Mouse (Mus musculus) hindbrain, embryonic 13.5 days (tissue): Measurements from ENCODE around the gene Mst1. TPM values are rescaled to one million over a fixed set of nuclear protein-coding genes. Genes with fewer than 3 reads are reported as not detected.

Experiments used
- ATAC-seq: fragments of 200-750 bp; cut with Nextera tagmentation; 2 replicates; pipeline ENCODE4 v1.8.0; 2017; ENCODE audit warnings: moderate TSS enrichment; ENCODE audit not compliant: low FRiP score
- H3K27ac ChIP-seq: fragments of 300-500 bp; sonication (generic); 2 replicates; pipeline ENCODE4 v1.5.1; 2015; ENCODE audit warnings: inconsistent platforms, mild to moderate bottlenecking, moderate library complexity
- H3K27me3 ChIP-seq: fragments of 300-500 bp; sonication (generic); 2 replicates; pipeline ENCODE4 v1.6.1; 2015; ENCODE audit warnings: mild to moderate bottlenecking, inconsistent platforms
- H3K36me3 ChIP-seq: fragments of 300-500 bp; sonication (generic); 2 replicates; pipeline ENCODE4 v1.6.1; 2015; ENCODE audit warnings: mild to moderate bottlenecking, inconsistent platforms
- H3K4me1 ChIP-seq: fragments of 300-500 bp; sonication (generic); replicated peaks from 2 replicates; pipeline ENCODE4 v1.6.1; 2015; ENCODE audit warnings: inconsistent platforms
- H3K4me2 ChIP-seq: fragments of 300-500 bp; sonication (generic); 2 replicates; pipeline ENCODE4 v1.6.1; 2015; ENCODE audit warnings: inconsistent platforms, mild to moderate bottlenecking, moderate library complexity
- H3K4me3 ChIP-seq: fragments of 300-500 bp; sonication (generic); 2 replicates; pipeline ENCODE4 v1.5.1; 2015; ENCODE audit warnings: mild to moderate bottlenecking, inconsistent platforms
- H3K9ac ChIP-seq: fragments of 300-500 bp; sonication (generic); 2 replicates; pipeline ENCODE4 v1.6.1; 2015; ENCODE audit warnings: mild to moderate bottlenecking, inconsistent platforms
- H3K9me3 ChIP-seq: fragments of 300-500 bp; sonication (generic); 2 replicates; pipeline ENCODE4 v1.6.1; 2016; ENCODE audit warnings: inconsistent platforms
- WGBS: fragments of 180-500 bp; shearing (Covaris S2); methylation state at CpG from one replicate; pipeline ENCODE4 v1.1.7; 2015; 5-methylcytosine and 5-hydroxymethylcytosine counted together
- polyA plus RNA-seq: library from polyadenylated mRNA; unstranded; fragments of >200 nt; fragmentation: Nextera tagmentation; extraction: Ambion mirVana; gene quantifications from 2 replicates; pipeline ENCODE4 v1.2.1, GENCODE M21; 2015

Mst1 gene
- polyA plus RNA-seq, 1 experiment from 2014 or later = not detected

DNA sequence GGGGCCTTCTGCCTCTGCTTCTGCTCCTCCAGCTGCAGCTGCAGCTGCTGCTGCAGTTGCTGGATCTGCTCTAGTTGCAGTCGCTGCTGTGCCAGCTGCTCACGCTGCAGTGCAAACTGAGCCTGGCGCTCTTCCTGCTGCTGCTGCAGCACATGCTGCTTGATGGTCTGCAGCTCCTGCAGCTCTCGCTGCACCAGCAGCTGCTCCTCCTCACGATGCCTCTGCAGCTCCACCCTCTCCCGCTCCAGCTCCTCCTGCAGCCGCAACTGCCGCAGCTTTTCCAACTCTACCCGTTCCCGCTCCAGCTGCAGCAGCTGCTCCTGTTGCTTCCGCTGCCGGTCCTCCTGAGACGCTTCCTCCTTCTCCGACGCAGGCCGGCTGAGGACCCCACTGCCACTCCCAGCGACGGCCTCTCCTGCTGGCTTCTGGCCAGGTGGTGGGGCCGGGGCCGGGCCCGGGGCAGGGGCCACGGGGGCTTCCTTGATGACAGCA lies 30.9 kb downstream of the Mst1 start:
- Histone ChIP-seq H3K9me3 (no peaks in the 10 kb centered on the region), H3K4me3 (peak overlapping the region; percentile 7; the same call in 1 of the 2 replicates), H3K27me3 (no peaks in the 10 kb centered on the region), H3K27ac (peak overlapping the region; percentile 52; the same call in 1 of the 2 replicates), H3K36me3 (peaks cover 88% of the 10 kb centered on the region), H3K9ac (peak overlapping the region; percentile 49; the same call in 1 of the 2 replicates), H3K4me1 (peaks cover 11% of the 10 kb centered on the region), H3K4me2 (peak overlapping the region; percentile 38)
- WGBS = 17% methylated on average over 22 of the region's 22 CpGs
- ATAC-seq = no peak

DNA sequence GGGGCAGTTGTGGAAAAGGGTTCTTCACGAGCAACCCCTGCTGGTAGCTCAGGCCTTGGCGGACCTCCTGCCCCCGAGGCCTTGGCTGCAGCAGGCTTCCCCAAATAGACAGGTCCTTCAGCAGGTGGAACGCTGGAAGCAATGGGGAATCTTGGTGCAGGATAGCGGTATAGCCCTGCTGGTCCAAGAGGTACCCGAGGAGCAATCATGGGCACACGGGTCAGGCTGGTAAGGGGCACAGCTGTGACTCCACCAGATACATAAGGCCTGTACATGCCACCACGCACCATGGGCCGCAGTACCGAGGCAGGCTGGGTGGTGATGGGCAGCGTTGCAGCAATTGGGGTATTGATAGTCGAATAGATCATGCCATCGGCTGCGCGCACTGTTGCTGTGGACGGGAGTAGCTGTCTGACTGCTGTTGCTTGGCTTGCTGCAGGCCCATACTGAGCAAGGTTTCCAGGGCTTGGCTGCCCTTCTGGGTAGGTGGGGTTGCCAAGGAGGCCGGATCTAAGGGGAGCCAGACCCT lies 31.4 kb downstream of the Mst1 start:
- WGBS = 73% methylated on average over 17 of the region's 17 CpGs
- H3K9ac ChIP-seq = peak overlapping the region; percentile 49
- H3K36me3 ChIP-seq = peaks cover 88% of the 10 kb centered on the region
- H3K4me2 ChIP-seq = peak overlapping the region; percentile 38
- no peak for ATAC-seq
- H3K4me3 ChIP-seq = peak overlapping the region; percentile 7; the same call in 1 of the 2 replicates
- peaks cover 11% of the 10 kb centered on the region for H3K4me1 ChIP-seq
- H3K9me3 ChIP-seq = no peaks in the 10 kb centered on the region
- H3K27me3 ChIP-seq = no peaks in the 10 kb centered on the region
- peak overlapping the region; percentile 52; the same call in 1 of the 2 replicates for H3K27ac ChIP-seq

DNA sequence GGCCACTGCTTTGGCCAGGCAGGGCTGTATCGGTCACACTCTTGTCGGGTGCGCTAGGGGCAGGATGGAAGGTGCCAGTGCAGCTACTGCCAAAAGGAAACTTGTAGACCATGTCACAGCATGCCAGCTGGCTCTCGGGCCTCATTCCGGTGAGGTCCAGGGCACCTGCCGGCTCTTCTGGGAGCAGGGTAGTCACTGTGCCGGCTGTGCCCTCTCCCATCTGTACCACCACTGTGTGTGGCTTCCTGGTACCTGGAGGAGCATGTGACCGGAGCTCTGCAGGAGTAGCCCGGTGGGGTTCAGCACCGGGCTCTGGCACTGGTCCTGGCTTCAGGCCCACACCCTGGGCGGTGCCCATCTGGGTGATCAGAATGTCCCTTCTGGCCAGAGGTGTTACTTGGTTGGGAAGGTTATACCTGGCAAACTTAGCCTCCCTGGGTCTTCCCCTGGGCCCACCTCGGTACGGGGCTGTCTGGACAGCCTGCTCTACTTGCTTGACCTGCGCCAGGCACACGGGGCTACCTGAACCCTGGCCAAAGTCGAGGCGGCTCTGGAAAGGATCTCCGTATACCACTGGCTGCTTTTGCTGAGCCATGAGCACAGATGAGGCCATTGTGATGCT lies 32.6 kb downstream of the Mst1 start:
- ATAC-seq = no peak
- no peak overlapping the region for H3K9ac ChIP-seq
- H3K4me2 ChIP-seq = no peak overlapping the region
- H3K9me3 ChIP-seq = no peaks in the 10 kb centered on the region
- no peak overlapping the region for H3K4me3 ChIP-seq
- WGBS = 95% methylated on average over 18 of the region's 18 CpGs
- H3K4me1 ChIP-seq = peaks cover 11% of the 10 kb centered on the region
- H3K27ac ChIP-seq = no peak overlapping the region
- no peaks in the 10 kb centered on the region for H3K27me3 ChIP-seq
- H3K36me3 ChIP-seq = peaks cover 85% of the 10 kb centered on the region

DNA sequence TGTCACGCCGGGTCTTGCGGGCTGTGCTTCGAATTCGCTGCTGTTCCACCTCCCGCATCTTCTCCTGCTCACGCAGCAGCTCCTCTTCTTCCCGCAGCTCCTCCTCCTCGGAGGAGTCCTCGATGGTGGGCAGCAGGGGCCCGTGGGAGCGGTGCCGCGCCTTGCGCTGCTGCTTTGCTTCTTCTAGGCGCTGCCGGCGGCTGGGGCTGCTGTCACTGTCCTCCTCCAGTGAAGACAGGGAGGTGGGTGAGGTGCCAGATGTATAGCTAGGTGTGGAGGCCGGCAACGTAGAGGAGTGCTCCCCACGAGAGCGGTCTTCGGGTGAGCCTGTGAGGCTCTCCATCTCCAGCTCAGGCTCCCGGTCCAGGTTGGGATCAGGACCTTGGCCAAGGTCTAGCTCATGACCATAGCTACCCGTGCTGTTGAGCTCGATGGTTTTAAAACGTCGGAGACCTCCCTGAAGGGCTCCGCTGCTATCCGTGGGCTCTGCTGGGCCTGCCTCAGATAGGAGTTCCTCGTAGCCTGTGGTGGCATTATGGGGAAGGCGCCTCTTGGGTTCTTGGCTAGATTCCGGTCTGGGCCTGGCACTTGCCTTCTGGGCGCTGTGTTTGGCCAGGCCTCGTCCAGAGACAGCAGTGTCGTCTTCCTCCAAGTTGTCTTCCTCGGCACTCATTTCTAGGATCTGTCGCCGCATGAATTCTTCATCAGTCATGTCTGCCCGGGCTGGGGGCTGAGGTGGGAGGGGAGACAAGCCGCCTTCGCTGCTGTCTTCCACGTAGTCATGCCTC lies 35.2 kb downstream of the Mst1 start:
- Histone ChIP-seq H3K4me3 (no peak overlapping the region), H3K9me3 (no peaks in the 10 kb centered on the region), H3K9ac (no peak overlapping the region), H3K4me1 (peaks cover 11% of the 10 kb centered on the region), H3K27ac (no peak overlapping the region), H3K27me3 (no peaks in the 10 kb centered on the region), H3K4me2 (no peak overlapping the region), H3K36me3 (peaks cover 70% of the 10 kb centered on the region)
- WGBS = 75% methylated on average over 43 of the region's 43 CpGs
- ATAC-seq = no peak

DNA sequence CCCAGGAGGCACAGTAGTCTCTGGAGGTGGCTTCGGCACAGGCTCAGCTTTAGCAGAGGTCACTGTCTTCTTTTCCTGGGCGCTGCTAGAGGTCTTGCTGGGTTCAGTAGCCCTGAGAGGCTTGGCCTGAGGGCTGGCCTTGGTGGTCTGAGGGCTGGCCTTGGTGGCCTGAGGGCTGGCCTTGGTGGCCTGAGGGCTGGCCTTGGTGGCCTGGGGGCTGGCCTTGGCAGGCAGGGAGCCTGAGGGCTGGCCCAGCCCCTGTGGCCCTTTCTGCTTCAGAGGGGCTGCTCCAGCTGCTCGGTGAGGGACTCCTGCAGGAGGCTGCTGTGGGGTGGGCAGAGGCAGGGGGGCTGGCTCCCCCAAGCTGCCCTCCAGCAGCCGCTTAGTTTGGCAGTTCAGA lies 36.9 kb downstream of the Mst1 start:
- Histone ChIP-seq H3K4me1 (no peaks in the 10 kb centered on the region), H3K4me2 (no peak overlapping the region), H3K27ac (no peak overlapping the region), H3K36me3 (peaks cover 60% of the 10 kb centered on the region), H3K27me3 (no peaks in the 10 kb centered on the region), H3K9ac (no peak overlapping the region), H3K9me3 (no peaks in the 10 kb centered on the region), H3K4me3 (no peak overlapping the region)
- ATAC-seq = no peak
- 50% methylated on average over 4 of the region's 4 CpGs for WGBS

DNA sequence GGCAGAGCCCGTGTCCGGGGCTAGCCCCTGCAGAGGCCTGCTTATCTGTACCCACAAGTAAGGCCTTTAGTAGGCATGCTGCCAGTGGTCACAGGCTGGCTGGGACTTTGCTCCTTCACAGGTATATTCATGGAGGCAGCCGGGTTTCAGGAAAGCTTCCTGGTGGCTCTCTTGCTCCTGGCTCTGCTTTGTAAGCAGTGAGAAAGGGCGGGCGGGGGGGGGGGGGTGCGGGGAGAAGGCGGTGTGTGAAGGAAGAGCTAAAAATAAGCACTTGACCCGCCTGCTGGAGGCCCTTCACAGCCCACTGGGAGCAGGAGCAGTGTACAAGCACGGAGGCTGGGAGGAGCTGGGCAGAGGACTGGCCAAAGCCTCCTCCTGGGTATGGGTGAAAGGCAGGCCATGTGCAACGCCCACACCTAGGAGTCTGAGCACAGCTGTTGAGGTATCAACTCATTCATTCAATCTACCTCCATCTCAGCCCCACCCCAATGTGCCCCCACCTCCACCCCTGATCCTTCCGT lies 39.7 kb downstream of the Mst1 start:
- no peak overlapping the region for H3K9ac ChIP-seq
- no peak for ATAC-seq
- H3K4me1 ChIP-seq = no peaks in the 10 kb centered on the region

DNA sequence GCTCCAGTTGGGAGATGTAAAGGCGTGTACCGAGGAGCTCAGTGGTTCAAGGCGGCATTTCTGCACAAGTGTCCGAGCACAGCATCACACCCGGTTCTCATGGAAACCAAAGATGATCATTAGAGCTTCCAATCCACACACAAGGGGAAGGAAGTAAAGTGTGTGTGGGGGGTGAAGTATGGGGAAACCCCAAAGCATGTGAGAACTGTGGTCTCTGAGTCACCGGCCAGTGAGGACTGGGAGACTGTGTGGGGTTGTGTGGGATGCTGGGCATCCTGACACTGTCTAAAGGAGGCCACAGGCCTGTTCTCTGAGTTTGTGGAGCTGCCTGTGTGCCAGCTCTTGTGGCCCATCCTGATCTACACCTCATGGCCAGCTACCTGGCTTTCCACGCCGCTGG lies 40.4 kb downstream of the Mst1 start:
- Histone ChIP-seq H3K4me2 (no peak overlapping the region), H3K9me3 (no peaks in the 10 kb centered on the region), H3K9ac (no peak overlapping the region), H3K36me3 (peaks cover 47% of the 10 kb centered on the region), H3K27me3 (no peaks in the 10 kb centered on the region), H3K4me3 (no peak overlapping the region), H3K4me1 (no peaks in the 10 kb centered on the region), H3K27ac (no peak overlapping the region)
- ATAC-seq = no peak
- WGBS = 93% methylated on average over 8 of the region's 8 CpGs

More for the DNA sequence above, 39.7 kb downstream of the Mst1 start:
- Histone ChIP-seq H3K4me3 (no peak overlapping the region), H3K9me3 (no peaks in the 10 kb centered on the region), H3K27me3 (no peaks in the 10 kb centered on the region), H3K36me3 (peaks cover 48% of the 10 kb centered on the region), H3K27ac (no peak overlapping the region), H3K4me2 (no peak overlapping the region)
- WGBS = 85% methylated on average over 6 of the region's 11 CpGs

DNA sequence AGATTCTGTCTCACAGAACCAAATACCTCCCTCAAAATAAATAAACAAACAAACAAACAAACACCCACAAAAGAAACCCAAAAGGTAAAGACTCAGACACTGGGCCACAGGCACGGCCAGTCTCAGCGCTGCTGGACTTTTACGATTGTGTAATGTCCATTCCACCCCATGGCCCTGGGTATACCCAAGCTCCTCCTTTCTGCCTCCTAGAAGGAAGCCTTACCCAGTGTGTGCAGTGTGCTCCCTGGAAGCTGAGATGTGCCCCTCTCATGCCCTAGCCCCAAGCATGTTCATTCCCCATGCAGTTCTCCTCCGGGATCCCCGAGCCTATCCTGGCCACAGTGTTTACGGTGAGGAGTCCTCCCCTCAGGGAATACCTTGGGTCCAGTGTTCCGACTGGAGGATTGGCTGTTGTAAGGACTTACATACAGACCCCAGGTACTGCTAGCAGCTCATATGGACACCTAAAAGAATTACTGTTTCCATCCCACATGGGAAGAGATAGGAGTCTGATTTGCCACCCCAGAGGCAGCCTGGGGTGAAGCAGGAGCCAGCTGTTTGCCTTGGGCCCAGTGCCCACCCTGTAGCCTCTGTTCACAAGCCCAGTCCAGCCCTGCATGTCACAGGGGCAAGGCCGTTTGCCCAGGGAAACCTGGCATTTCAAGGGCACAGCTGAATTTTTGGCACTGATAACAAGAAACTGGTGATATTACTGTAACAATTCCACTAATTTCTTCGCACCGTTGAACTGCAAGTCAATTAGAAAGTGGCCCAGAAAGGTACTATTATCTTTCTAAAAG lies 41.1 kb downstream of the Mst1 start:
- Histone ChIP-seq H3K27ac (no peak overlapping the region), H3K36me3 (peaks cover 47% of the 10 kb centered on the region), H3K4me3 (no peak overlapping the region), H3K27me3 (no peaks in the 10 kb centered on the region), H3K9ac (no peak overlapping the region), H3K4me2 (no peak overlapping the region), H3K4me1 (no peaks in the 10 kb centered on the region), H3K9me3 (no peaks in the 10 kb centered on the region)
- WGBS = 91% methylated on average over 10 of the region's 10 CpGs
- ATAC-seq = no peak

DNA sequence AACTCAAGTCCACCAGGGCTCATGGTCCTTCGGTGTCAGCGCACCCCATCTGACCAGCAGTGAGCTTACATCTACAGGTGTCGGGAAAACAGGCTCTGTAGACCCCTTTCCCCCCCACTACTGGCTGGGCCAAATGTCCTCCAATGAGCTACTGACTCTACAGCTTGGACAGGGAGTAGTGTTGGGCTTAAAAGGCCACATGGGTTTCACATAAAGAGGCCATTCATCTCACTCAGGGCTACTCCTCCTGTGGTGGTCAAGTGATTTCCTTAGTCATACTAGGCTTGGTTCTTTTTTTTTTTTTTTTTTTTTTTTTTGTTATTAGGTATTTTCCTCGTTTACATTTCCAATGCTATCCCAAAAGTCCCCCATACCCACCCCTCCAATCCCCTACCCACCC lies 43.7 kb downstream of the Mst1 start:
- Histone ChIP-seq H3K9ac (no peak overlapping the region), H3K27me3 (no peaks in the 10 kb centered on the region), H3K4me2 (no peak overlapping the region), H3K4me3 (no peak overlapping the region), H3K36me3 (peaks cover 44% of the 10 kb centered on the region), H3K9me3 (no peaks in the 10 kb centered on the region), H3K27ac (no peak overlapping the region), H3K4me1 (no peaks in the 10 kb centered on the region)
- WGBS = 92% methylated on average over 3 of the region's 4 CpGs
- no peak for ATAC-seq

DNA sequence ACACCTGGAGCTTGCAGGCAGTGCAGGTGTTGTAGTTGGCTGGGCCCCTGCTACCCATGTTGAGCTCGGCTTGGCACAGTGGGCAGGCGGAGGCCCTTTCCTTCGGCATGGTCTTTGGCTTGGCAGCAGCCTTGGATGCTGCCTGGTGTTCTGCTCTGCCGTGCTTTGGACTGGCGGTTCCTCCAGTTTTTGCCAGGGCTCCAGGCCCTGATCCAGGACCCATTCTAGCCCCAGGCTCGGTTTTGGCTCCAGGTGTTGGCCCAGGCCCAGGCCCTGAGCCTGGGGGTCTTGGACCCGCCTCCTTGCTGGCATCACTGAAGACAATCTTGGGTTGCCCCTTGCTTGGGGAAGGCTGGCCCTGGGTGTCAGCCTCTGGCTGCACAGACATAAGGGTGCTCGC lies 45.5 kb downstream of the Mst1 start:
- no peak overlapping the region for H3K4me3 ChIP-seq
- no peaks in the 10 kb centered on the region for H3K4me1 ChIP-seq
- 90% methylated on average over 8 of the region's 8 CpGs for WGBS
- no peaks in the 10 kb centered on the region for H3K27me3 ChIP-seq
- H3K9ac ChIP-seq = no peak overlapping the region
- no peaks in the 10 kb centered on the region for H3K9me3 ChIP-seq
- no peak for ATAC-seq
- peaks cover 51% of the 10 kb centered on the region for H3K36me3 ChIP-seq
- H3K4me2 ChIP-seq = no peak overlapping the region
- no peak overlapping the region for H3K27ac ChIP-seq

DNA sequence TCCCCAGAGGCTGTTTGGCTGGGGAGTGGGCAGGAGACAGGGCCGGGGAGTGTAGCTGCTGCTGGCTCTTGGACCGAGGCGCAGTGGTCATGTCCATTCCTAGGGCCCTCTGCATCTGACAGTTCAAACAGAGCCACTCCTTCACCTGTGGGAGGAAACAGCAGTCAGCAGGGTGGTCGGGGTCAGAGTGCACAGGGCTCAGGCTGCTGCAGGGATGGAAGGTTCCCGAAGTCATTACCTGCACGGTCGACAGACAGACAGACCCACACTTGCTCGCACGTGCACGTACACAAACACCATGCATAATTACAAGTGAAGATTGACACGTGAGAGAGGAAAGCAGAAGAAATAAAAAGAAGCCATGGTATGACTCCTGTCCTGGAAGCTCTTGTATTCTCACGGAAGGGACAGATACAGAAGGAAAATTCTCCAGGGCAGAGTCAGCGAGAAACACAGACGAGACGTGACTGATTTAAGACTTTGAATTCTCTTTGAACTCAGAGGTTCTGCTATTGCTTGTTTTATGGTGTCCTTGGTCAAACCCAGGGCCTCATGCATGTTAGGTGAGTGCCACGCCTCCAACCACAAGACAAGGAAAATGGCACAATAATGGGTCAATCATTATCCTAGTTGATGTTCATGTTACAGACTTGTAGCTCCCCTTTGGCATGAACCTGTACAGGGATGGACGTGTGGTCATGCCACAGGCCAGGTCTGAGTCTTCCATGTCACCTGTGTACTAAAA lies 46.4 kb downstream of the Mst1 start:
- 83% methylated on average over 17 of the region's 17 CpGs for WGBS
- ATAC-seq = no peak

More for the DNA sequence above, 46.4 kb downstream of the Mst1 start:
- H3K4me2 ChIP-seq = no peak overlapping the region
- H3K36me3 ChIP-seq = peaks cover 47% of the 10 kb centered on the region
- H3K4me3 ChIP-seq = no peak overlapping the region
- H3K9ac ChIP-seq = no peak overlapping the region
- no peaks in the 10 kb centered on the region for H3K9me3 ChIP-seq
- no peak overlapping the region for H3K27ac ChIP-seq
- no peaks in the 10 kb centered on the region for H3K27me3 ChIP-seq
- H3K4me1 ChIP-seq = no peaks in the 10 kb centered on the region
